Mouse (Mus musculus) megakaryocyte, embryonic 14.5 days (primary cell): ENCODE measurements around the gene Tle3. TPM values are rescaled to one million over a fixed set of nuclear protein-coding genes. Genes with fewer than 3 reads are reported as not detected.

Experiments used
- H3K27me3 ChIP-seq: replicated peaks from 2 replicates; pipeline ENCODE3; 2012; ENCODE audit warnings: inconsistent platforms
- H3K36me3 ChIP-seq: replicated peaks from 2 replicates; pipeline ENCODE3; 2012; ENCODE audit warnings: low read length, inconsistent platforms, mixed read lengths
- H3K4me1 ChIP-seq: 2 replicates; pipeline ENCODE4 v1.6.1; 2012; ENCODE audit warnings: inconsistent platforms
- H3K4me3 ChIP-seq: replicated peaks from 2 replicates; pipeline ENCODE3; 2012; ENCODE audit warnings: moderate library complexity, mild to moderate bottlenecking, inconsistent platforms
- H3K9me3 ChIP-seq: 2 replicates; pipeline ENCODE4 v1.6.1; 2012; ENCODE audit warnings: inconsistent platforms
- FLI1 ChIP-seq: IDR thresholded peaks from 2 replicates; pipeline ENCODE4 v1.6.1; 2012; ENCODE audit warnings: low read length, inconsistent platforms, mixed read lengths
- GATA1 ChIP-seq: IDR thresholded peaks from 3 replicates; pipeline ENCODE4 v1.6.1; 2012; ENCODE audit warnings: mixed read lengths, low read length, inconsistent platforms, borderline replicate concordance
- polyA plus RNA-seq: library from polyadenylated mRNA; stranded (reverse); fragments of >175 nt; gene quantifications from 2 replicates; pipeline ENCODE4 v1.2.3, GENCODE M21; 2012; ENCODE audit warnings: low replicate concordance; ENCODE audit not compliant: insufficient read depth

Tle3 gene
- polyA plus RNA-seq, 1 experiment: 60.7 TPM

DNA sequence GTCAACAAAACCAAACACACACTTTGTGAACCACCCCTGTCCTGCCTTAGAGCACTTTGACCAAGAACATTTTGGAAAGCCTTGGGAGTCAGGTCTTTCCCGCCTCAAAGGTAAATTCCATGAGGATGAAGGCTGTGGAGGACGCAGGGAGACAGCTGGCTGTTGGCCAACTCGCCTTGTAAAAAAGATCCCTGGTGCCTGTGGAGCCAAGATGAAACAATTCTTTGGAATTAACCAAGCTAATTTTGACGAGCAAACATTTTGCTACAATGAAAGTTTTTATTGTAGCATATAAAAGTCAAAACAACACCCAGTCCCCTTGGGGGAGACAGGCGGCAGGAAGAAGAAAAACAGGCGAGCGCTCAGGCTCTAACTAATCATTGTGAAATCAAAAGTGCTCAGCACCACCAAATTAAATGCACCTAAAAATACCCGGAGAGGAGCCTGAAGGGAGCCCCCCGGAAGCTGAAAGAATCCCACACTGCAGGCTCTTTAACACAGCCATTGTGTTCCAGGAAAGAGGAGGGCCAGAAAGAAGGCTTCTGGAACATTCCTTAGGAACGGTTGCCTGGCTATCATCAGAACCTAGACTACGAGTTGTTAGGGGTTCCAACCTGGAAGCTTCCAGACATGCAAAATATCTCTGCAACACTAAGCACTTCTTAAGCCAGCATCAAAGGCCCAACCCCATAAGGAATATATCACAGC is 69.2 kb downstream of the Tle3 start:
- no peak overlapping the region for H3K4me3 ChIP-seq
- peaks cover 93% of the 10 kb centered on the region for H3K27me3 ChIP-seq
- H3K4me1 ChIP-seq: no peaks in the 10 kb centered on the region; the same call in 1 of the 2 replicates
- TF ChIP-seq GATA1 (no peak), FLI1 (no peak)
- no peaks in the 10 kb centered on the region for H3K36me3 ChIP-seq
- no peaks in the 10 kb centered on the region for H3K9me3 ChIP-seq

DNA sequence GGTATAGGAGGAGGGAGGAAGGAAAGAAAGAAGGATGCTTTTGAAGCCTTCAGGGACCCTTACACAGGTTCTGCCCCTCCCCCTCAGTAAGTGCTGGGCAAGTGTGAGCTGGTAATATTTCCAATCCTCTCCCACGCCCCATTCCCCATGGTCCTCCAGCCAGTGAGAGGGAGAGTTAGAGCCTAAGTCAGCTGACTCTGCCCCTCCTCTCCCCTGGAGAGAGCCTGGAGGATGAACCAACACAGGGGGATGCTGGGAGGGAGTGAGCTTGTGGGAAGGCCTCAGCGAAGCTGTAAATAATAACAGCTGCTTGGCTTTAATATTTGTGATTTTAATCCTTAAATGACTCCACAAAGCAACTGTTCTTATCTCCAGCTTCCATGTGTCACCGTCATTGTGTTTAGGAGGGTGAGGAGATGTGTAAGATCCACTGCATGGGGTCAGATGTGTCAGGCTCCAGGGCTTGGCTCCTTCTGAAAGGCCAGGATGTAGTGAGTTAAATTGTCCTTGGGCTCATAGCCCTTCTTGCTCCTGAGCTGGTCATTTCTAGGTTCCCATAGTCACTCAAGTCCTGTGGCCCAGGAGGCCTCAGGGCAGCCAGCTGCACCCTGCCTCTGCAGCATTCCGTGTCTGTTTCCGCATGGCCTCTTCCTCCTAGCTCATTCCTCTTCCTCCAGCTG is 70.9 kb downstream of the Tle3 start:
- Histone ChIP-seq H3K27me3 (peaks cover 94% of the 10 kb centered on the region), H3K4me1 (no peaks in the 10 kb centered on the region; the same call in 1 of the 2 replicates), H3K9me3 (no peaks in the 10 kb centered on the region), H3K36me3 (no peaks in the 10 kb centered on the region), H3K4me3 (no peak overlapping the region)
- TF ChIP-seq GATA1: no peak
- no peak for TF ChIP-seq FLI1

DNA sequence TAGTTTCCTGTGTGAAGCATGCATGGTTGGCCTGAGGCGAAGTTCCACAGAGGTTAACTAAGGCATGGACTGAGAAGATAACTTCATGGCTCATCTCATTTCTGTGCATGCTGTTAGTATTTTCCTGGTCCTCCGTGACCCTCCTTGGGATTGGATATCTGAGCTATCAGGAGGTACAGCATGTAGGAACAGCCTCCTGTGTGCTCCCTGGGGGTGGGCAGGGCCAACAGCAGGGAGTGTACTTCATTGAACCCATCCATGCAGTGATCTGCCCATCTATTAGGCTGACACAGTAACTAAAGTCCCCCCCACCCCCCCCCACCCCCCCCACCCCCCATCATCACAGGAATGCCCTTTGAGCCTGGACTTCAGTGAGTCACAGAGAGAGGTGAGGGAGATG is 73.0 kb downstream of the Tle3 start:
- H3K36me3 ChIP-seq: no peaks in the 10 kb centered on the region
- no peaks in the 10 kb centered on the region for H3K9me3 ChIP-seq
- H3K27me3 ChIP-seq: peaks cover 92% of the 10 kb centered on the region
- H3K4me1 ChIP-seq: no peaks in the 10 kb centered on the region; the same call in 1 of the 2 replicates
- no peak overlapping the region for H3K4me3 ChIP-seq
- TF ChIP-seq GATA1: no peak
- TF ChIP-seq FLI1: no peak

DNA sequence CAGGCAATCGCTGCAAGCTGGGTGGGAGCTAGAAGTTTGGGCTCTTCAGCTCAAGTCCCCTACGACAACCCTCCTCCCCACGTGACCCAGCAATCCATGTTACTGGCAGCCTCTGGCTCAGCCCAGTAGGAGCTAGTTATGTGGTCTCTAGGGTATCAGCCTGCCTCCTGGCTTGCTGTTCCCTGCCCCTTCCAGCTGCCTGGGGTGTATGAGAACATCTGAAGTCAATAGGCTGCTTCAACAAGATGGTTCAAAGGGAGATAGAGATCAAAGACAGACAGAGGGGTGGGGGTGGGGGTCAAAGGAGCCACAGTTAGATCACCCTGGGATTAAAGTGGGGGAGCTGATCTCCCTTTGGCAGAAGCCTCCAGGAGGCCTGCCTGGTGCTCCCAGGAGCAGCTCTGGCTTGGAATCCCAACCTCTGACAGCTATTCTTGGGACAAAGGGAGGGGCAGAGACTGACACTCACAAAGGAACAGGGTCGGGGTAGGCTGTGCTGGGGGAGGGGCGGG is 73.6 kb downstream of the Tle3 start:
- TF ChIP-seq GATA1: no peak
- no peak for TF ChIP-seq FLI1
- Histone ChIP-seq H3K27me3 (peaks cover 92% of the 10 kb centered on the region), H3K9me3 (no peaks in the 10 kb centered on the region), H3K4me1 (no peaks in the 10 kb centered on the region; the same call in 1 of the 2 replicates), H3K4me3 (no peak overlapping the region), H3K36me3 (no peaks in the 10 kb centered on the region)

DNA sequence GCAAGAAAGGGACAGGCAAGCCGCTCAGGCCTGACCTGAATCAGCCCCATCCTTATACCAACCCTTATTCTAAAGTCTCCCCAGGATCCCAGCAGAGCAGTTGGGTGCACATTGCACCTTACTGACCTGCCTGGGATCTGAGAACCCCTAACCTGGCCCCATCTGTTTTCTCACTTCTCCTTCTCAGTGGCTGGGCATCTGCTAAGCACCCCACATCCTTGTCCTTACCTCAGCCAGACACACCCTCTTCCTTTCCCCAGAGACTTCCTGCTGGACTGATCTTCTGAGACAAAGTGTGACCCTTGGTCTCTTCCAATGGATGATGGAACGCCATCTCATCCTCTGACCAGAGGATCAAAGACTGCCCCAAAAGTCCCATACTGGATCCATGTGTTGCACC is 74.8 kb downstream of the Tle3 start:
- TF ChIP-seq FLI1 (no peak), GATA1 (no peak)
- Histone ChIP-seq H3K4me1 (no peaks in the 10 kb centered on the region; the same call in 1 of the 2 replicates), H3K27me3 (peaks cover 93% of the 10 kb centered on the region), H3K4me3 (no peak overlapping the region), H3K36me3 (no peaks in the 10 kb centered on the region), H3K9me3 (no peaks in the 10 kb centered on the region)

DNA sequence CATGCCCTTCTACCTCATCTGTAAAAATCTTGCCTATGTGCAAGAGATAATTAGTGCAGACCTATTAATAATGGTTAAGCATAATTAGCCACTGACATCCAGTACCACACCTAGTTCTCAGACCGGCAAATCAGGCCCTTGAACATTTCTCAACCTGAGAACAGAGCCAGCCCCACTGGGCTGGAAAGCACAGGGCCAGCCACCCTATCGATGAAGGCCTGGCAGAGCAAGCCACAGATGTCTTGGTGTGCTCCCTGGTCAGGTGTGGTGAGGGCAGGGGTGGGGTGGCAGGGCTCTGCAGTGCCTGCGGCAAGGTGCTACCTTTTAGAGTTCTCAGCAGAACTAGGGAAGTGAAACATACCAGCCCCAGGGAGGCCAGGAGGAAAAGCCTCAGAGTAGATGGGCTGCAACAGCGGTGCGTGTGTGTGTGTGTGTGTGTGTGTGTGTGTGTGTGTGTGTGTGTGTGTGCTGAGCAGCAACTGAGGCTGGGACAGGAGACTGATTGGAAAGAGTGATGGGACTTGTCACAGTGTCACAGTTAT is 77.3 kb downstream of the Tle3 start:
- no peaks in the 10 kb centered on the region for H3K9me3 ChIP-seq
- no peak overlapping the region for H3K4me3 ChIP-seq
- peaks cover 93% of the 10 kb centered on the region for H3K27me3 ChIP-seq
- TF ChIP-seq GATA1: no peak
- TF ChIP-seq FLI1: no peak
- H3K4me1 ChIP-seq: no peaks in the 10 kb centered on the region
- H3K36me3 ChIP-seq: no peaks in the 10 kb centered on the region

DNA sequence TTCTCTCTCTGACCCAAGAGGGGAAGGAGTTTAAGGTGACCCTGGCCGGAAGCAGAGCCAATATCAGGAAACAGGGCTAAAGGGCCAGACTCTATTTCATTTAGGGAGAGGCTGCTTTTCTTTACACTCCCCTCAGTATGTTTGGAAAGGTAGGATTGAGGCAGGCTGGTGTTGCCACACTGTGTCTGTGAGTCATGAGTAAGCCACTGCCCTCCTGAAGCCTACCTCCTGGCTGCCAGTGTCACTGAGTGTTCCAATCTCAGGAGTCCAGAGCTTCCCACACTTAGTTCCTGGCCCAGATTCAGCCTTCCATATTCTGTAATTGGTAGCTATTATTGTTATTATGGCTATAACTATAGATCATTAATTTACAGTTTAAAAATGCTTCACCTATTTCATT is 79.9 kb downstream of the Tle3 start:
- H3K36me3 ChIP-seq: no peaks in the 10 kb centered on the region
- H3K4me1 ChIP-seq: peaks cover 9% of the 10 kb centered on the region
- no peak for TF ChIP-seq FLI1
- H3K27me3 ChIP-seq: peaks cover 93% of the 10 kb centered on the region
- no peak overlapping the region for H3K4me3 ChIP-seq
- no peaks in the 10 kb centered on the region for H3K9me3 ChIP-seq

DNA sequence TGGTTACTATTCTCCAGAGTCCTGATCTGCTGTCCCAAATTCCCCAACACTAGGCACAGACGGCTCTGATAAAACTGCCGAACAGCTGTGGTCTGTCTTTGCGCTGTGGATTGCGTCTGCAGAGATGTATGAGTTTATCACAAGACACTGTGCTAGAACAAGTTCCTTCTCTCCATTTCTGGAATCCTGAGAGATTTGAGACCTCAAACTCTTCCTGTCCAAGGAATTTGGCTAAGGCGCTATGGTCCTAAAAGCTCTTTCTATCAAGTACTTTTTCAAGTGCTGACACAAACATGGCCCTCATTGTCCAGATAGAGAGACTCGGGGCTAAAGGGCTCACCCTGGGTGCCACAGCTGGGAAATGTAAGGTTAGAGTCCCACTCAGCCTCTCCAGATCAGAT is 83.7 kb downstream of the Tle3 start:
- H3K4me3 ChIP-seq: no peak overlapping the region
- H3K9me3 ChIP-seq: no peaks in the 10 kb centered on the region

DNA sequence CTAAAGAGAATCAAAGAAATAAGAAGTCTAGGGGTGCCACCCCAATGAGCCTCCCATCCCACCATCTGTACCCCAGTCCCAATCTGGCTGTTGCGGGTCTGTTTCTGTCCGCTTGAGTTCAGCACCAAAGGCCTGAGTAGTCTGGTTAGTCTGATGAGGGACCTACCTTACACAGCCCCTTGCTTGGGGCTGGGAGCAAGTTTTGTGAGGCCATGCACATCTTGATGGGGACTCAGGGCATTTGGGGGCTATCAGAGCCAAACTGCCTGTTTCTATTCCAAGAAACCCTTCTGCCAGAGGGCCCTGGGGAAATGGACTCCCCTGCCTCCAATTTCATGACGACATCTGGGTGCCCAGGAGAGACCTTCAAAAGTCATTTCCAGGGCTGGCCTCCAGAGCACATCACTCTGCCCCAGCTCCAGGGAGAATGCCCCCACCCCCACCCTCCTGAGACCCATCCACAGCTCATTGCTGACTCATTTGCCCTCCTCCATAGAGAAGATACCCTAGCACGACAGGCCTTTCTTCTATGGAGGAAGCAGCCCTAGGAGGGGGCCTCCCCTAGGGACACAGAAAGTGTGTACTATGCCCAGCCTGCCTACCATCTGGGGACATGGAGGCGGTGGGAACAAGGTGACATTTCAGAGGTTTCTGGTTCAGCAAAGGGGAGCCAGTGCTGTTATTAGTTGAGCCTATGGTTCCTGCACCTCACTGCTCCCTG is 84.4 kb downstream of the Tle3 start:
- H3K9me3 ChIP-seq: no peaks in the 10 kb centered on the region

More for the DNA sequence above, 83.7 kb downstream of the Tle3 start:
- TF ChIP-seq GATA1: no peak
- no peak for TF ChIP-seq FLI1
- no peaks in the 10 kb centered on the region for H3K36me3 ChIP-seq
- H3K27me3 ChIP-seq: peaks cover 92% of the 10 kb centered on the region
- peaks cover 30% of the 10 kb centered on the region for H3K4me1 ChIP-seq

More for the DNA sequence above, 84.4 kb downstream of the Tle3 start:
- peaks cover 92% of the 10 kb centered on the region for H3K27me3 ChIP-seq
- no peaks in the 10 kb centered on the region for H3K36me3 ChIP-seq
- TF ChIP-seq GATA1 (no peak), FLI1 (no peak)
- no peak overlapping the region for H3K4me3 ChIP-seq
- peaks cover 38% of the 10 kb centered on the region for H3K4me1 ChIP-seq
